Mouse (Mus musculus): ENCODE data around the gene Akap13. TPM values are rescaled to one million over a fixed set of nuclear protein-coding genes. Genes with fewer than 3 reads are reported as not detected.
"Not testable (repeated sequence)": the region's sequence is repeated elsewhere in the genome, so short reads cannot be mapped to it uniquely, and the experiment has no call there.

The Akap13 gene
- total RNA-seq, 2 experiments from 2014 or later: 110 to 113 TPM

DNA sequence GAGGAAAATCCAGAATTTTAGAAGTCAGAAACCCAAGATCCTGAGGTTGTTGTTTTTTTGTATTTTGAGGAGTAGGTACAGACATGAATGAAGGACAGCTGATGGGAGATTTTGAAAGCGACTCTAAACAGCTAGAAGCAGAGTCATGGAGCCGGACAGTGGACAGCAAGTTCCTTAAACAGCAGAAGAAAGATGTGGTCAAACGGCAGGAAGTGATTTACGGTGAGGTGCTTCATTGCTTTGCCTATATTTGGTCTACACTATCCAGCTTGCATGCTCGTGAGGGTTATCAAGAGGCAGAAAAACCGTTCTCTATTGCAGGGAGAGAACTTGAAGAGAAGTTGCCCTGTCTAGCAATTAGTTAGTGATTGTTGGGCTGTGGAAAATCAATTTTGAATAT lies 270.6 kb downstream of the Akap13 start:
- DNase-seq: no peak

DNA sequence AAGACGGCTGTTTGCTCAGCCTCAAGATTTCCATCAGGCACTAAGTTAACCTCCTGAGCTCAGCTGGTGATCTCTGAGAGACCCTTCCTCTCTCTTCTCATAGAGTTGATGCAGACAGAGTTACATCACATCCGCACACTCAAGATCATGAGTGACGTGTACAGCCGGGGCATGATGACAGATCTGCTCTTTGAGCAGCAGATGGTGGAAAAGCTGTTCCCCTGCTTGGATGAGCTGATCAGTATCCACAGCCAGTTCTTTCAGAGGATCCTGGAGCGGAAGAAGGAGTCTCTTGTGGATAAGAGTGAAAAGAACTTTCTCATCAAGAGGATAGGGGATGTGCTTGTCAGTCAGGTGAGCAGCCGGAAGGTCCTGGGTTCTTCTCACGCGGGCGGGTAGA lies 271.5 kb downstream of the Akap13 start:
- DNase-seq: no peak

DNA sequence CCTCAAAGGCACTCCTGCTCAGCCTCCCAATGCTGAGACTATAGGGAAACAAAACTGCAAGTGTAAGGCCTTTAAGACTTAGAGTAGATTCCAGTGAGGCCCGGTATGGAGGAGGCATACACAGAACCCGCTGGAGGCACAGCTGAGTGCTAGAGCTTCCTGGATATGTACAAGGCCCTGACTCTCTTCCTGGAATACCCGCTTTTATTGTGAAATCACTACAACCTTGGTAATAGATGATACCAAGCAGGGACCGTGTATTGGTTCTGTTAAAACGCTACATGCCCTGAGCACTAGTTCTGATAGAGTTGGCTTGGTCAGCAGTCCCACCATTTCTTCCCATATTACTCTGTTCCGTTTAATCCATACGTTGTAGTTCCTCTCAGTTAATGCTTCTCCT lies 274.3 kb downstream of the Akap13 start:
- DNase-seq: no peak

DNA sequence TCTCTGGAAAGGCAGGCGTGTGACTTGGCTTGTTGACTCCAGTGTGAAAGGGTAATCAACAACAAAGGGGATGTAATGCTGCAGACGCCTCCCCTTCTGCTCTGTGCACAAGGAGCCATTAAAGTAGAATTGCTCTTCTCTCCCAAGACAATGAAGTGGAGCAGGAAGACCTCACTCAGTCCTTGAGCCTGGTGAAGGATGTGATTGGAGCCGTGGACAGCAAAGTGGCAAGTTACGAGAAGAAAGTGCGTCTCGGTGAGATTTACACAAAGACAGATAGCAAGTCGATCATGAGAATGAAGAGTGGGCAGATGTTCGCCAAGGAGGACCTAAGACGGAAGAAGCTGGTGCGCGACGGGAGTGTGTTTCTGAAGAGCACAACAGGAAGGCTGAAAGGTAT lies 274.9 kb downstream of the Akap13 start:
- DNase-seq: no peak

DNA sequence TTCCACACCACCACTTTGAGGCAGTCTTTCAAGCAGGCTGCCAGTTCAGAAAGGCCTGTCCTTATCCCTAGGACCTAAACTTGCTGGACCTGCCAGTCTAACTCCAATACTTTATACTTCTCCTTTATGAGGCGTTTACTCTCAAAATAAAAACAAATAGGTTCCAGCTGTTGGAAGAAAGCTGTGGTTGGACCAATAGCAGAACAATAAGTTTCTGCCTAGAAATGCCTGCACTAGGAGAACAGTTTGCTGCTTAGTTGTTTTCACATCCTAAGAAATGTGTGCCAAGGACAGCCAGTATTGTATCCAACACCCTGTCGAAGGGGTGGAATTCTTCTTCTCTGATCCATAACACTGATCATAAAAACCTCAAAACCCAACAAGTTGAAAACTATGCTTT lies 276.6 kb downstream of the Akap13 start:
- DNase-seq: no peak

DNA sequence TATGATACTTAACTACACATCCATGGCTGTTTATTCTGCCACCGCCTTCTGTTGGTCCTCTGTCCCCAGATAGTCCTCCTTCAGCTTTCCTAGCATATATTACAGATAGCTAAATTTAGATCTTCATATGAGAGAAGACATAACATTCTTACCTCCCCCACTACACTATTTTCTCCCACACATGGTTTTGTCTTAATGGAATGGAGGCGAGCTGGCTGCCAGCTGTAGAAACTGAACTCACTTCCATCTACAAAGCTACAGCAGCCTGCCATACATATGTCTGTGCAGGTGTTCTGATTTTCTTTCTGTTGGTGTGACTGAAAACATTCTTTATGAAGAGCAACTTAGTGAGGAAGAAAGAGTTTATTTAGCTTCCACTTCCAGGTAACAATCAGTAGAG lies 277.8 kb downstream of the Akap13 start:
- DNase-seq: no peak

DNA sequence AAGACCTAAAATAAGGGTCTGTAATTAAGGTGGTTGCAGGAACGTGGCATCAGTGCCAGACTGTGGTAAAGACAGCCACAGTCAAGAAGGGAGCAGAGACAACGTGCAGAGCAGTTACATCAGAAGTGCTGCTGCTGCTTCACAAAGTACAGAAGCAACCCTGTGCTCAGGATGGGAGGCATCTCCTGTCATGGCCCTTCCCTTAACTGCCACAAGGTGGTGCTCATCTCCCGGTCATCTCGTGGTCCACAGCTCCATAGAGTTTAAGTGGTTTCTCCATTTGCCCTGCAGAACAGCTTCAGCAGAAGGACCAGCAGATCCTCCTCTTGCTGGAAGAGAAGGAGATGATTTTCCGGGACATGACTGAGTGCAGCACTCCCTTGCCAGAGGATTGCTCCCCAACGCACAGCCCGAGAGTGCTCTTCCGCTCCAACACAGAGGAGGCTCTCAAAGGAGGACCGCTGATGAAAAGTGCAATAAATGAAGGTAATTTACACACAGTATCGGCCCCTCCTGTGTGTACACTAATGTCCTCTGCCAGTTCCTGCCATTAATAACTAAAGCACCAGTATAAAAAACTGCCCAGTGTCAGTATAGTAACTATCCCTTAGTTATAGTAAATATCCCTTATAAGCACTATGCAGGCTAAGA lies 283.9 kb downstream of the Akap13 start:
- DNase-seq: peak; percentile 74

DNA sequence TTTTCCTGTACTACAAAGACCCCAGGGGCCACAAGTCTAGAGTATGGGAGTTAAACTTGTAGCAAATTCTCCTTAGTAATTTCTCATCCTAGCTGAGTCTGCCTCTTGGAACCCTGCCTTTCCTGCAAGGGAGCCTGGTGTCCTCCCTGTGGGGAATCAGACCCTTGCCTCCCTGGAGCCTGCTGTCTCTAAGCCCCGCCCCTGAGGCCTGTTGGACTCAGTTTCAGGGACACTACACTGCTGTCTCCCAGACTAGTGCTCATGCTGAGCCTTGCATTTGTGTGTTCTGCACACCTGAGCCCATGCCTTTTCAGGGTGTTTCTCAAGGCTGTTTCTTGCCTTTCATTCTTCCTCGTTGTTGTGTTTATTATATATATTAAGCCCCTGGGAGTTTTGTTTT lies 289.2 kb downstream of the Akap13 start:
- no peak for DNase-seq

DNA sequence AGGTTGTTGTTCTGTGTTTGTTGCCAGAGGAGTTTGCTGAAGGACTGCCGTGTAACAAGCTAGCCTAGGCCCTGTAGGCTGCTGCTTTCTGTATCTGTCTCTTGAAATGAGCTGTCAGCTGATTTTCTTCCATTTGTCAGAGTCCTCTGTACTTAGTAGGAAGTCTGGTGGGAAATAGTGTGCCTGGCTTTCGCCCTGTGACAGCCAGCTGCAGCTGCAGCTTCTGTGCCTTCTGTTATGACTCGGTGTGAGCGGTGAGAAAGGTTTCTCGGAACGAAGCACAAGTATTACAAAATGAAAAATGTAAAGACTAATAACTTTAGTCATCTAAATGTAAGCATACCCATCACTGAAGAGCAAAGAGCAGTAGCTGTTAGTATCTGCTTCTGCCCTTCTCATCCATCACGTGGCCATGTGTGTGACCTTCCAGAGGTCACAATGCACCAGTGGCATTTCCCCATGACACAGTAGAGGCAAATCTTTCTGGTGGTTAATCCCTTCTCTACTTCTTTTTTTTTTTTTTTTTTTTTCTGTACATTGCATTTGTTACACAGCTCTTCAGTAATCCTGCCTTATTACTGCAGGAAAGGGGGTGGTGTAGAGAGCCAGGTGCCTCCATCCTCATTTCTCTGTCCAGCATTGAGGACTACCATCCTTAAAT lies 289.8 kb downstream of the Akap13 start:
- DNase-seq: no peak

DNA sequence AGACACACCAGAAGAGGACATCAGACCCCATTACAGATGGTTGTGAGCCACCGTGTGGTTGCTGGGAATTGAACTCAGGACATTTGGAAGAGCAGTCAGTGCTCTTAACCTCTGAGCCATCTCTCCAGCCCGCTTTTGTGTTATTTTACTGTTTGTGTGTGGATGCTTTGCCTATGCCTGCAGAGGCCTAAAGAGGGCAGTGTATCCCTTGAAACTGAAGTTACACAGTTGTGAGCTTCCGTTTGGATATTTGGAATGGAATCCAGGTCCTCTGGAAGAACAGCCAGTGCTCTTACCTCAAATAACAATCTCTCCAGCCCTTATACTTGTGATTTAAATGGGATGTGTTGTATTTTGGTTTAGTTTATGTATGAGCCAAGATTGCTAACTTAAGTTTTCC lies 290.6 kb downstream of the Akap13 start:
- not testable (repeated sequence) for DNase-seq

DNA sequence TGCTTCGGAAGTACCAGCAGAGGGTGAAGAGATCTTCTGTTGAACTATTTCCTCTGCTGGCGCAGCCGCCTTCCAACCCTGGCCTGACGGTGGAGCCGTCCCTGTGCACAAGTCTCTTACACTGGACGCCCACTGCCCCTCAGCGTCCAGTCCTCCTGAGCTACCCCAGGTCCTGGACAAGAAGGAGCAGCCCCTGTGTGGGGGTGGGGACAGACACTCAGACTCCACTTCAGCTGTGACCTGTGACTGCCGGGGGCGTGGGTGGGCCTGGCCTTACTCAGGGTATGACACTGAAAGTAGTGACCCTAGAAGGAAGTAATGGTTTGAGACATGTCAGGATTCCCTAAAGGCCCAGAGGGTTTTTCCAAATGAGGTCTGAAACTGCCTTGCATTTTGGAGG lies 295.2 kb downstream of the Akap13 start:
- no peak for DNase-seq

DNA sequence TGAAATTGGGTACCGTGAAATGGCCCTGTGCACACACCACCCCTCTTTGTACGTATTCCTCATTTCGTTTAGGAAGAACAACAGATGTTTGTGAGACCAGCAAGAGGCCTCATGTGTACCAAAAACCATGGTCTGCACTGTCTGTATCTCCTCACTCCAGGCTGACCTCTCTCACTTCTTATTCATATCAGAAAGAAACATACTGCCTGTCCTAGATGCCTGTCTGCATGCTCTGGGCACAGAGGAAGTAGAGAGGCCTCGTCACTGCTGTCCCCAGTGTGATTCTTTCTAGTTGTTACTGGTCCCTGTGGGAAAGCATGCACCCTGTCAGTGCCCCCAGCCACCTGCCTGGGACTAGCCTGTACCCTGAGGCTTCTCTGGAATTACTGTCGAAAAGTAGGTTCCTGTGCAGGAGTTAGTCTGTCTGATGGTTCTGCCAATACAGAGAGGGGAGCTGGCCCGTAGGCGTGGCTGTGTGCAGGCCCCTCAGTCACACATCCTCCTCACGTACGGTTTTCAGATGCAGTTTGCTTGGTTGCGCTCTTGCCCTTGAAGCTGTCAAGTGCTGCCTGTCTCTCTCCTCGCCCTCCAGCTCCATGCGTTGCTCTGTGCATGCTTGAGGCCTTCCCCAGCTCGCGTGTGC lies 295.9 kb downstream of the Akap13 start:
- DNase-seq: no peak

DNA sequence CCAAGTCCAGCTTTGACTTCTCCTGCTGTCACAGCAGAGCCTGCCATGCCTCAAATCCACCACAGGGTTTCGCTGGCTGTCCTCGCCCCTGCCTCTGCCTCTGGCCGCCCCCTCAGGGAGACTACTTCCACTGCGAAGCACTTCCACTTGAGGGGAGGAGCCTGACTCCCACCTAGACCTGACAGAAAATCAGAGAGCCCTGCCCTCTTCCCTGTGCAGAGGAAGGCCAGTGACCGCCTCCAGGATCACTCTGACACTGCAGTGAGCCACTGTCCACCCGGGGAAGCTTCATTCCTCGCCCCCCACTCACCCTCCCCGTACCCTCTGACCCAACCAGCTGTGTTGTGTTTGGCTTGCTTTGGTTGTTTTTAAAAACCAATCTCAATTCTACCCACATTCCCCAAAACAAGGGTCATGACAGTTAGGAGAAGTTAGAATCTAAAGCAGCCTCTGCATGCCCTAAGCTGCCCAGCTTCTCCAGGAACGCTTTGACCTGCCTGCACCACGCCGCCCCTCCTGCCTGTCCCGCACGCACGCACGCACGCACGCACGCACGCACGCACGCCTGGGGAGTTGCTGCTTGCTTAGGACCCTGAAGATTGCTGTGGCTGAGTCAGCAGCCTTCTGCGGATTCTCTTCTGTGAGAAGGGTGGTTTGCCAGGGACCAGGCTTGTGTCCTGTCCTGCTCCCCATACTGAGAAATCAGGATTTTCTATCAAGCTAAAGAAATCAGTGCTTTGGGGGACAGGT lies 297.3 kb downstream of the Akap13 start:
- DNase-seq: no peak

DNA sequence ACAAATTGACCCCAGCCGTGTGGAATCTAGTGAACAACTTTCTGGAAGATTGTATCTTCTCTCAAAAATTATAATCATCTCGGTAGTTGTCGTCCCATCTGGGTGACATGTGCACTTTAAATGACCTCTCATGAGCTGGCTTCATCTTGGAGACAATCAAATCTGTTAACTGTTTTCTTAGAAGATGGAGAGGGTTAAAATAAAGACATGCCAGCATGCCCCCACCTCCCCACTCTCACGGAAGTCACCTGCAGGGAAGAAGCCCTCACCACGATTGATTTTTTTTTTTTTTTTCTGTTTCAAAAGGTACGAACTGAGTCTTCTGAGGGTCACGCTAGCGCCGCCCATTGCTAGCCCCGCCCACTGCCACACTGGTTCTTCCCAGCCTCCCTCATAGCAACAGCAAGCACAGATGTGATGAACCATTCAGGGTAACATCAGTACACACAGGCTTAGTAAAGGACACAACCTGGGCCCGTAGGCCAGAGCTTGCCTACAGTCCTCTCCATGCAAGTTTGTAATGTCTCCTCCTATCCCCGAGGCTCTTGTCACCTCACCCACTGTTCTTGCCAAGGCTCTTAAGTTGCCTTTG lies 298.0 kb downstream of the Akap13 start:
- no peak for DNase-seq

DNA sequence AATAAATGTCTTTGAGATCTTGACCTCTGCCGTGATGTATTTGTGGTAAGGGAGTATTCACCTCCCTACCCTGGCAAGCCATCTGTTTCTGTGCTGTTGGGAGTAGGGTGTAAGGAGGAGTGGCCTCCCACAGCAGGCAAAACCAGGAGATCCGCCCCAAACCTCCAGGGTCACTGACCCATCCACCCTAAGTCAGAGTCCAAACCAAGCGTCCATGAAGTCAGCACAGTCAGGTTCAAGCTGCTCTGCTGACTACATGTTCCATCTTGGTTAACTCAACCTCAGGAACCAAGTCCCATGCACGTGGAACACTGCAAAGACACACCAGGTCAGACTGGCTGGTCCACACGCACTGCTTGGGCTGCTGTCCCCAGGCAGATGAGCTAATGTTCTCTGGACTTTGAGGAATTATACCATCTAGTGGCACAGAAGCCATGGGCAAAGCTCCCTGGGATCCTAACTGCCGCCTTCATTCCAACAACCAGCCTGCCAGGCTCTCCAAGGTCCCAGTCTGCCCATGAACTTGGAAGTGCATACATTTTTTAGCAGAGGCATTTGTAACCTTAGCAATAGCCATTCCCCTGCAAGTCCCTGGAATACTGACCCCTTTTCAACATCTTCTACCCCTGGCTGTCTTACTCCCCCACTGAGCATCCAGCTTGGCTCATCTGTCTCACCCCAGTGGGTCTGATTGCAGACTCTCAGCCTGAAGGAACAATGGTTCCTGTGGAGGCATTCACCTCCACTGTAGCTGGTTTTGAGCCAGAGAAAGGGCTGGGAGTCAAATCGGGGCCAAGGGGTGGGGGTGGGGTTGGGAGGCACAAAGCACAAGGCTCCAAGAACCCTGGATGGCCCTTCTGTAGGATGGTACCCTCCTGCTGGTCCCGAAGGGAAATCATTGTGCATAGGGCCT lies 299.5 kb downstream of the Akap13 start:
- DNase-seq: no peak

DNA sequence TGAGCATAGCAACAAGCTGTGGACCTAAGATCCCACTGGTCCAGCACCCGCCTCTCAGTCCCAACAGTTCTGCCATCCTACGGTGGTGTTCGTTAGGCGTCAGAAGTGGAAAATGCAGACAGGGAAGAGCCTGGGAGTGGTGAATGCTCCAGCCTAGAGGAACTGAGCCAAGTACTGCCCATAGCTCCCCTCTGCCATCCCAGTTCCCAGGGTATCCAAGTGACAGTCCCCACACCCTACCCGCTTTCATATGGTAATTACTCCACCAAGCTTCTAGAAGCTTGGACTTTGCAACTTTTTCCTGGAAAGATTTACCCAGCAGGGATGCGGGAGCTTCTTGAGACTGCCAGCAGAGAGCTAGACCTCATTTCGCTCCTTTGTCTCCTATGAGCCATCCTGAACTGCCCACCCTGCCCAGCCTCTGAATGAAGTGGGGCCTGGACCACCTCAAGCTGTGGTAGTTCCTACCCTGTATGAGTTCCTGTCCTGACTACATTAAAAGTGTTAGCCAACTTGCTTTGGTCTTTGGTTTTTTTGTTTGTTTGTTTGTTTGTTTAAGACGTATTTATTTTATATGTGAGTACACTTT lies 300.6 kb downstream of the Akap13 start:
- DNase-seq: no peak

DNA sequence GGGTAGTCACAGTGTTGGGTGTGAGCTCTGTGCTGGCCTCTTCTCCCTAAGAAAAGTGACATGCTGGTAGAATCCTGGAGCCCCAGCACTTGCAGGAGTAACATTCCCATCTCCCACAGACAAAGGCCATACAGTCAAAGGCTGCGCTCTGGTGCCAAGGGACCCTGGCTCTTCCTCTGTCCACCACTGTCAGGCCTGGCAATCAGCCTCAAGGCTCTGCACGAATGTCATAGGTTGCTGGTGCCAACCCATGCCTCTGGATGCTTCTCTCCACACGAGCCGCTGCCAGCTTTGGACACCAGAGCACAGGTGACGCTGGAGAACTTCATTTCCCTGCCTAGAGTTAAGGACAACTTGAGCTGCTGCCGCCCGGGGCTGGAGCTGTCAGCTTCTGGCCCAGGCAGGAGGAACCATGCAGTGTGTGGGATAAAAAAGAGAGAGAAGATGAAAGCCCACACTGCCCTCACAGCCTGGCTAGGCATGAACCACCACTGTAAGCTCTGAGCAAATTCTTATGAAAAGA lies 304.7 kb downstream of the Akap13 start:
- no peak for DNase-seq

DNA sequence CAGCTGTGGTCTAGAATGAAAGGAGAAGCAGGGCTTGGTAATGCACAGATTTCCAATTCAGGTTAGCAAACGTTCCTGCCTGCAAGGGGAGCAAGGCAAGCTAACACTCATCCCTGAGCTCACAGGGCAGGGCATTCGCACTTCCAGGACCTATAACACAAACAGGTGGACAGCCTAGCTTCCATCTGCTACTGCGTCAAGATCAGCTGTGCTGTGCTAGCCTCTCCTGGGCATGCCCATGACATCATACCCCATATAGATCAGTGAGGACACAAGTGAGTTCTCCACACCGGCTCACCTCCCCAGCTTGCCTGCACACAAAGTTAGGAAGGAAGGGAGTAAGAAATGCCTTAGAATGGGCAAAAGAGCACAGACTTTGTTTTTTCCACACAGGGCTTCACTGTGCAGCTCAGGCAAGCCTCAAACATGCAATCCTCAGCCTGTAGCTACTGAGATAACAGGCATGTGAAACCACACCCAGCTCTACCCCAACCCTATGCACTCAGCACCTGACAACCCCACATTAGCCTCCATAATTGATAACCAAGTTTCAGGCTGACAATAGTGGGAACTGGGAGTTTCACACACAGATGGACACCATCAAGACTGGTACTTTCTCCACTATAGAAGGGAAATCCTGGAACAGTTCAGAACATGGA lies 305.5 kb downstream of the Akap13 start:
- DNase-seq: not testable (repeated sequence)

DNA sequence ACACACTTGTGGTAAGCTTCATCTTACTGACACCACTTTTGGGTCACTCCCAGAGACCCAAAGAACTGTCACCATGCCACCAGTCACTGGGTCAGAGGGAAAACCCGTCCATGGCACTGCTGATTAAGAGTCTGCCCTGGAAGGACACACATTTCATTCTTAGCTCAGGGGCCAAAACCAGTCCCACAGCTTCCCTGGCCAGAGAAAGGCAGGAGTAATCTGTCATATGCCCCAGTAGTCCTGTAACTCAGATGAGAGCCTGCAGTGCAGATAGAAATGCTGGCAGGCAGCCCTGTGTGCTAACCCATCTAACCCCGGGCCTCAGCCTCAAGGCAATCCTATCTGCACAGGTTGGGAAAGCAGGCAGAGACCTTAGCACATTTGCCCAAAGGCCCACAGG lies 306.9 kb downstream of the Akap13 start:
- DNase-seq: not testable (repeated sequence)

DNA sequence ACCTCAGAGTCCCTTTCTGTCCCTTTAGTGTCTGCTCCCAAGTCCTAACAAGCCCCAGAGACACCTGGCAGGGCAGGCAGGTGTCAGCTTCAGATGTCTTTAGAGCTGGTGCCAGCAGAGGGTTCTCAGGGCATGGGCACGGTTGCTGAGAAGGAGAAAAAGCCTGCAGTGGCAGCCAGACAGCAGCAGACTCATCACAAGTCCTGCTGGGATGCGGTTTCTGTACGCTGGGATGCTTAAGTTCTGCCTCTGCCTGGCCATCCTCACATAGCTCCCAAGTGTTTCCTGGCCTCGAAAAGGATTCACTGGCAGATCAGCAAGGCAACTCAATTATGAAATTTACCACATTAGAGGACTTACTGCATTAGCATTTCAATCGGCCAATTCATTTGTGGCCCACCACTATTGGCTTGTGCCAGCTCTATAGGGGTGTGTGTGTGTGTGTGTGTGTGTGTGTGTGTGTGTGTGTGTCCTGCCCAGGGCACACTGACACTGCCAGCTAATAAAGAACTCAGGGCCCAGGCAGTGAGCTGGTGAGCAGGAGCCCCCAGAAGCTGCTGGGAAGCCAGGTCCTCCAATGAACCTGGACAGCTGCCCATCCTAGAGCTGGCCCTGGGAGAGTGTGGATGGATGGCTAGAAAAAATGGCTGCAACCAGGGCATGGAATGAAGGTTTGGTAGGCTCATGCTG lies 311.9 kb downstream of the Akap13 start:
- not testable (repeated sequence) for DNase-seq

All from heart, postnatal 4 days (tissue).